9 mouse cellular contexts compared by ENCODE assay signal in genomic region chr4:154246115-154247040, GRCm38 (mm10). TPM values are rescaled to one million over a fixed set of nuclear protein-coding genes. Genes with fewer than 3 reads are reported as not detected.
DNase-seq lines count a peak whose midpoint lies in the region; ATAC-seq lines count a peak whose summit lies in the region.
"Had no signal": no experiment of that assay in that cellular context is flagged by ENCODE, and none has a peak within 500 bp of the region (broad histone marks: within the 10 kb centered on the region; RNA-seq: fewer than 3 reads in every experiment).

No protein-coding gene starts in this region.

- peak overlapping the region; percentile 46; the same call in 1 of the 2 replicates for H3K4me2 ChIP-seq in intestine, embryonic 14.5 days (ENCODE audit: low read length)
- H3K4me2 ChIP-seq in limb, embryonic 13.5 days (replicated peaks): peak overlapping the region; percentile 47
- H3K4me2 ChIP-seq in midbrain, embryonic 14.5 days (ENCODE audit: low read length): peak overlapping the region; percentile 25; the same call in 1 of the 2 replicates

- no peaks in the 10 kb centered on the region for H3K36me3 ChIP-seq in intestine, embryonic 14.5 days (ENCODE audit: control insufficient read depth, insufficient read depth, low read length)
- peaks cover 21% of the 10 kb centered on the region for H3K36me3 ChIP-seq in limb, embryonic 13.5 days
- H3K36me3 ChIP-seq in midbrain, embryonic 14.5 days (ENCODE audit: control insufficient read depth, insufficient read depth, low read length): no peaks in the 10 kb centered on the region
- no peaks in the 10 kb centered on the region for H3K36me3 ChIP-seq in splenic B cell, adult 2 months (ENCODE audit: control insufficient read depth, insufficient read depth, low read length, poor library complexity, severe bottlenecking)

- H3K4me1 ChIP-seq in intestine, embryonic 14.5 days (replicated peaks; ENCODE audit: control insufficient read depth, insufficient read depth, low read length): peaks cover 4% of the 10 kb centered on the region
- peaks cover 58% of the 10 kb centered on the region for H3K4me1 ChIP-seq in limb, embryonic 13.5 days
- H3K4me1 ChIP-seq in midbrain, embryonic 14.5 days (ENCODE audit: control insufficient read depth, insufficient read depth, low read length): no peaks in the 10 kb centered on the region

- no peaks in the 10 kb centered on the region for H3K9me3 ChIP-seq in intestine, embryonic 14.5 days (ENCODE audit: control insufficient read depth, low read length)
- H3K9me3 ChIP-seq in limb, embryonic 13.5 days: no peaks in the 10 kb centered on the region
- H3K9me3 ChIP-seq in midbrain, embryonic 14.5 days (ENCODE audit: control insufficient read depth, low read length): no peaks in the 10 kb centered on the region

- WGBS in intestine, embryonic 14.5 days: 9% methylated on average over 19 of the region's 19 CpGs
- 14% methylated on average over 19 of the region's 19 CpGs for WGBS in limb, embryonic 13.5 days
- WGBS in midbrain, embryonic 14.5 days: 7% methylated on average over 19 of the region's 19 CpGs

- no peak overlapping the region for H3K27ac ChIP-seq in intestine, embryonic 14.5 days (ENCODE audit: low read depth)
- H3K27ac ChIP-seq in limb, embryonic 13.5 days: peak overlapping the region; percentile 56; the same call in 1 of the 2 replicates
- no peak overlapping the region for H3K27ac ChIP-seq in midbrain, embryonic 14.5 days (replicated peaks; ENCODE audit: low read depth, low read length)

- H3K9ac ChIP-seq in intestine, embryonic 14.5 days (ENCODE audit: low read length): no peak overlapping the region
- H3K9ac ChIP-seq in limb, embryonic 13.5 days: no peak overlapping the region
- no peak overlapping the region for H3K9ac ChIP-seq in midbrain, embryonic 14.5 days (replicated peaks; ENCODE audit: low read length)

- no peak for ATAC-seq in cerebellum, adult (ENCODE audit: insufficient number of reproducible peaks, low FRiP score, low TSS enrichment)
- ATAC-seq in intestine, embryonic 14.5 days (replicated peaks; ENCODE audit: low FRiP score, low TSS enrichment, low read depth): peak; percentile 70
- ATAC-seq in limb, embryonic 13.5 days (ENCODE audit: low FRiP score, low read depth): peak; percentile 35
- no peak for ATAC-seq in midbrain, embryonic 14.5 days (ENCODE audit: low FRiP score, low TSS enrichment)

- peak; percentile 46 for DNase-seq in cerebellum, adult 11 months
- DNase-seq in embryo, embryonic 11 days: peak; percentile 86
- DNase-seq in gastrocnemius, postnatal 4 days (ENCODE audit: low spot score in 2 of 2): peak; percentile 63 to 85
- DNase-seq in intestine, embryonic 14.5 days (ENCODE audit: low spot score): peak; percentile 98
- peak; percentile 75 for DNase-seq in midbrain, embryonic 14.5 days
- peak; percentile 57 for DNase-seq in splenic B cell, adult 2 months (ENCODE audit: low read depth, low spot score)

- no peaks in the 10 kb centered on the region for H3K27me3 ChIP-seq in intestine, embryonic 14.5 days (replicated peaks; ENCODE audit: control insufficient read depth, insufficient read depth, low read length)
- no peaks in the 10 kb centered on the region for H3K27me3 ChIP-seq in limb, embryonic 13.5 days
- no peaks in the 10 kb centered on the region for H3K27me3 ChIP-seq in midbrain, embryonic 14.5 days (ENCODE audit: control insufficient read depth, insufficient read depth, low read length)
- H3K27me3 ChIP-seq in splenic B cell, adult 2 months (ENCODE audit: control insufficient read depth, insufficient read depth, low read length, poor library complexity, severe bottlenecking): no peaks in the 10 kb centered on the region

- peak overlapping the region; percentile 16 for H3K4me3 ChIP-seq in intestine, embryonic 14.5 days (ENCODE audit: low read depth, low read length)
- peak overlapping the region; percentile 18; the same call in 1 of the 2 replicates for H3K4me3 ChIP-seq in limb, embryonic 13.5 days
- H3K4me3 ChIP-seq in midbrain, embryonic 14.5 days (replicated peaks; ENCODE audit: low read depth, low read length): no peak overlapping the region

RNA-seq across cellular contexts. Expression of gene Arhgef16, which starts 55.1 kb away (rescaled TPM):
- total RNA-seq in gastrocnemius, postnatal 4 days (2021): 1 to 10 TPM; 1.6 to 1.9 TPM
- polyA plus RNA-seq in intestine, embryonic 14.5 days (2014; fragmentation: Nextera tagmentation; extraction: Ambion mirVana): 36.7 and 38.6 TPM in 2 replicates
- 4.5 and 4.6 TPM in 2 replicates for polyA plus RNA-seq in limb, embryonic 13.5 days (2015; fragmentation: Nextera tagmentation; extraction: Ambion mirVana)
- polyA plus RNA-seq in midbrain, embryonic 14.5 days (2014; fragmentation: Nextera tagmentation; extraction: Ambion mirVana): 0.74 and 0.93 TPM in 2 replicates
- polyA plus RNA-seq: C2C12 had no signal

Comparison
In these comparisons a context has a peak if more than half of its experiments do, and no peak if none do; other contexts are left out.
1. DNase-seq: peak in every context shown above with its lines; median percentile 98 in intestine, embryonic 14.5 days; 86 in embryo, embryonic 11 days; 75 in midbrain, embryonic 14.5 days; 74 in gastrocnemius, postnatal 4 days; 57 in splenic B cell, adult 2 months; 46 in cerebellum, adult 11 months.
2. ATAC-seq: peak in intestine, embryonic 14.5 days (single experiment) and limb, embryonic 13.5 days (single experiment); none in cerebellum, adult (single experiment) and midbrain, embryonic 14.5 days (single experiment).
3. Peak in every context shown above with its lines, with median percentiles within 50 percentile points of each other: H3K4me2 ChIP-seq.